8 mouse cellular contexts compared by ENCODE assay signal in the genomic region with DNA sequence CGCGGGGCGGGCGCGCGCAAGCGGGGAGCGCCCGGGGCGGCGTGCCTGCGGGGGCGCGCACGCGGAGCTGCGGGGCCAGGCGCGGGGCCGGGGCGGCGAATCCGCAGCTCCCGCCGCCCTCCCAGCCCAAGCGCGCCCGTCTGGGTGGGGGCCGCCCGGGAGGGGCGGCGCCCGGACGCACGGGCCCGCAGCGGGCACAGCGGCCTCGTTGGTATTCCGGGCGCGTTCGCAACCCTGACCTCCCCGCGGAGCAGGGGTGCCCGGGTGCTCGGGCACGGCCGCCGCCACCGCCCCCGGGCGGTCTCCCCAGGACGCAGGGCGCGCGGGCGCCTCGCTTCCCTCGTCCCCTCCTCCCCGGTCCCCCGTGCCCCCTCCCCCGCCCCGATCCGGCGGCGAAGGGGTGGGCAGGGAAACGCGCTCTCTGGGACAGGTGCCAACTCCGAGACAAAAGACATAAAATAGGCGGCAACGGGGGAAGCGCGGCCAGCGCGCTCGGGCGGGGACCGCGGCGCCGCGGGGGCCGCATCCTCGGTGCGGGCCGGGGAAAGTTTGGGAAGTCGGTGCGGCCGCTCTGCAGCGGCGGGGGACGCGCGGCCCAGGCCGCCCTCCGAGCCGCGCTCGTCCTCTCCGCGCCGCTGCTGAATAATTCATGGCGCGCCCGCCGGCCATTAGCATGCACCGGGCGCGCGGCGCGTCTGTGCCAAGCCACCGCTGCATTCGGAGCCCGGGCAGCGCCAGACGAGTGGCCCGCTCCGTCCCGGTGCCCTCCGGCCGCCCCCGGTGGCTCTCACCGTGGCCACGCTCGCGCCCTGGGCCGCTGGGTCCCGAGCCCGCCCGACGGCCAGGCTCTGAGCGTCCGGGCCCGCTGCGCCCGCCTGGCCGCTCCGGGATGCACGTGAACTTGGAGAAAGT.
A peak's percentile ranks its signal among the peaks of the same experiment; 100 is the strongest.
DNase-seq lines count a peak whose midpoint lies in the region; ATAC-seq and TF ChIP-seq lines count a peak whose summit lies in the region.

No protein-coding gene starts in this region.

- H3K4me1 ChIP-seq in brown adipose tissue, adult 24 weeks (ENCODE audit: control insufficient read depth, insufficient read depth, insufficient read length, low read length), result peaks cover 7% of the 10 kb centered on the region
- peaks cover 23% of the 10 kb centered on the region for H3K4me1 ChIP-seq in hindbrain, embryonic 10.5 days (replicated peaks)
- H3K4me1 ChIP-seq in lung, postnatal 0 days (ENCODE audit: insufficient read depth, low read depth, low read length), result peaks cover 27% of the 10 kb centered on the region

- H3K9ac ChIP-seq in lung, postnatal 0 days (replicated peaks; ENCODE audit: low read depth), result peak overlapping the region; percentile 89

- H3K27me3 ChIP-seq in hindbrain, embryonic 10.5 days (ENCODE audit: insufficient read depth, poor library complexity, severe bottlenecking), result peaks cover 99% of the 10 kb centered on the region
- H3K27me3 ChIP-seq in lung, postnatal 0 days (replicated peaks; ENCODE audit: insufficient read depth, low read length), result no peaks in the 10 kb centered on the region

- under 1% methylated on average over 132 of the region's 141 CpGs for WGBS in hindbrain, embryonic 10.5 days
- WGBS in lung, postnatal 0 days, result under 1% methylated on average over 75 of the region's 141 CpGs

- no peak for TF ChIP-seq EP300 in lung, postnatal 0 days (IDR thresholded peaks at IDR 0.05)

- H3K4me3 ChIP-seq in brown adipose tissue, adult 24 weeks (ENCODE audit: insufficient read depth, low read depth, low read length), result peak overlapping the region; percentile 92
- H3K4me3 ChIP-seq in hindbrain, embryonic 10.5 days, result peak overlapping the region; percentile 59
- peak overlapping the region; percentile 94 for H3K4me3 ChIP-seq in lung, postnatal 0 days (ENCODE audit: low read depth, low read length)

- peak; percentile 77 for ATAC-seq in lung, postnatal 0 days
- ATAC-seq in megakaryocyte-erythroid progenitor cell, adult 5-6 weeks (replicated peaks; ENCODE audit: low FRiP score, low TSS enrichment, poor library complexity, severe bottlenecking), result no peak

- peak overlapping the region; percentile 83 for H3K4me2 ChIP-seq in lung, postnatal 0 days (replicated peaks; ENCODE audit: low read depth, low read length)

- no peaks in the 10 kb centered on the region for H3K36me3 ChIP-seq in hindbrain, embryonic 10.5 days
- H3K36me3 ChIP-seq in lung, postnatal 0 days (ENCODE audit: insufficient read depth, low read length), result no peaks in the 10 kb centered on the region

- H3K27ac ChIP-seq in brown adipose tissue, adult 24 weeks (replicated peaks; ENCODE audit: low read depth, low read length), result peak overlapping the region; percentile 100
- peak overlapping the region; percentile 73 for H3K27ac ChIP-seq in hindbrain, embryonic 10.5 days
- H3K27ac ChIP-seq in lung, postnatal 0 days (ENCODE audit: low read length), result peak overlapping the region; percentile 99

- peak; percentile 92 for DNase-seq in MN1 (ENCODE audit: low spot score)
- DNase-seq in frontal cortex, postnatal 10 days (ENCODE audit: low spot score in 2 of 2), result peak; percentile 79 to 89
- peak; percentile 50 for DNase-seq in hindbrain, embryonic 10.5 days (ENCODE audit: low spot score)
- DNase-seq in layer of hippocampus, postnatal 14 days (ENCODE audit: low spot score in 2 of 2), result peak; percentile 93
- DNase-seq in lung, postnatal 0 days (ENCODE audit: low spot score), result peak; percentile 89
- DNase-seq in right cerebral cortex, adult 2 months (ENCODE audit: low spot score in 2 of 2), result peak; percentile 87 to 88

- TF ChIP-seq CTCF in lung, postnatal 0 days (IDR thresholded peaks at IDR 0.05), result no peak

- H3K9me3 ChIP-seq in hindbrain, embryonic 10.5 days, result no peaks in the 10 kb centered on the region
- H3K9me3 ChIP-seq in lung, postnatal 0 days (ENCODE audit: low read length), result no peaks in the 10 kb centered on the region
